Mouse (Mus musculus) E14TG2a.4 (cell line): ENCODE data around the gene Plcl1.

Experiments used
- CTCF ChIP-seq: conservative IDR thresholded peaks from 2 replicates; pipeline ENCODE4 v1.5.1; 2014; ENCODE audit warnings: low read length
- POU5F1 ChIP-seq: IDR thresholded peaks from 2 replicates; pipeline ENCODE4 v1.6.1; 2014; ENCODE audit warnings: low read length, borderline replicate concordance

GRCm38 (mm10) chr1:55705756-55706155 is 300.0 kb downstream of the Plcl1 start:
- no peak for TF ChIP-seq CTCF
- no peak for TF ChIP-seq POU5F1
